Mouse (Mus musculus): ENCODE results near the gene 4930578G10Rik. TPM values are rescaled to one million over a fixed set of nuclear protein-coding genes. Genes with fewer than 3 reads are reported as not detected.

4930578G10Rik gene
- total RNA-seq, 4 experiments from 2014 or later, result 0.77 to 1.9 (median 1.00) TPM

Other genes starting within 250 kb of the 4930578G10Rik start
- gene Fam205a2, start 207.4 kb upstream of the 4930578G10Rik start, total RNA-seq (2022), result under 1 TPM; 0.14 to 0.61 (median 0.39) TPM
- not detected for gene Gm10591, start 123.3 kb upstream of the 4930578G10Rik start, total RNA-seq (2022)
- gene Gm2564, start 105.8 kb upstream of the 4930578G10Rik start, total RNA-seq (2022), result 10 to 100 TPM; 10.1 to 14.7 (median 12.6) TPM
- gene Ccl27b, start 80.3 kb upstream of the 4930578G10Rik start, total RNA-seq (2022), result 1 to 10 TPM in 1 of 4 experiments, not detected in 3; 1.8 TPM
- not detected for gene Il11ra2, start 73.7 kb upstream of the 4930578G10Rik start, total RNA-seq (2022)
- gene Ccl19, start 21.0 kb downstream of the 4930578G10Rik start, total RNA-seq (2022), result 1 to 10 TPM in 2 of 4 experiments, not detected in 2; 1.3 TPM
- not detected for gene Ccl21a, start 38.4 kb downstream of the 4930578G10Rik start, total RNA-seq (2022)
- gene Fam205a1, start 118.3 kb downstream of the 4930578G10Rik start, total RNA-seq (2022), result not detected
- 1 to 10 TPM in 2 of 4 experiments, under 1 TPM in 2; 0.91 to 1.2 (median 1.1) TPM for gene Gm12394, start 121.2 kb downstream of the 4930578G10Rik start, total RNA-seq (2022)
- under 1 TPM in 2 of 4 experiments, not detected in 2; 0.50 to 0.52 TPM for gene Fam205c, start 138.7 kb downstream of the 4930578G10Rik start, total RNA-seq (2022)
- gene Phf24, start 181.1 kb downstream of the 4930578G10Rik start, total RNA-seq (2022), result 100 to 1,000 TPM; 148 to 179 (median 158) TPM
- gene Dnajb5, start 214.3 kb downstream of the 4930578G10Rik start, total RNA-seq (2022), result 100 to 1,000 TPM; 162 to 202 (median 187) TPM
- gene 1700022I11Rik, start 234.1 kb downstream of the 4930578G10Rik start, total RNA-seq (2022), result not detected

Data from layer of hippocampus, adult 8-10 months (tissue).